Mouse (Mus musculus): ENCODE measurements around the gene 4833439L19Rik.

Gene 4833439L19Rik

GRCm38 (mm10) chr13:54521181-54521580 is 44.1 kb downstream of the 4833439L19Rik start:
- no peak for DNase-seq (ENCODE audit: low spot score in 2 of 2)

GRCm38 (mm10) chr13:54520221-54520620 is 45.0 kb downstream of the 4833439L19Rik start:
- DNase-seq (ENCODE audit: low spot score in 2 of 2) = peak in 1 of 2 experiments; percentile 30

- DNase-seq (ENCODE audit: low spot score in 2 of 2) = no peak
Observed at GRCm38 (mm10) chr13:54505920-54506319, 59.3 kb downstream of the 4833439L19Rik start.

- DNase-seq (ENCODE audit: low spot score in 2 of 2) = peak in 1 of 2 experiments; percentile 4
Observed at GRCm38 (mm10) chr13:54504611-54505260, 60.5 kb downstream of the 4833439L19Rik start.

- DNase-seq (ENCODE audit: low spot score in 2 of 2) = peak; percentile 64 to 77
Observed at GRCm38 (mm10) chr13:54503604-54504521, 61.4 kb downstream of the 4833439L19Rik start, which contains the start of gene Simc1. Gene Simc1 (plus strand): TSS chr13:54503779.

- no peak for DNase-seq (ENCODE audit: low spot score in 2 of 2)
Observed at GRCm38 (mm10) chr13:54503278-54503603, 62.0 kb downstream of the 4833439L19Rik start.

- no peak for DNase-seq (ENCODE audit: low spot score in 2 of 2)
Observed at GRCm38 (mm10) chr13:54501957-54502690, 63.1 kb downstream of the 4833439L19Rik start.

GRCm38 (mm10) chr13:54501352-54501751 is 63.9 kb downstream of the 4833439L19Rik start:
- DNase-seq (ENCODE audit: low spot score in 2 of 2) = no peak
